Comparison of ENCODE assay signal across 24 mouse cellular contexts in genomic region chr4:109255321-109255720, GRCm38 (mm10). TPM values are rescaled to one million over a fixed set of nuclear protein-coding genes. Genes with fewer than 3 reads are reported as not detected.
DNase-seq lines count a peak whose midpoint lies in the region; ATAC-seq and TF ChIP-seq lines count a peak whose summit lies in the region.
"Had no signal": no experiment of that assay in that cellular context is flagged by ENCODE, and none has a peak within 500 bp of the region (broad histone marks: within the 10 kb centered on the region; RNA-seq: fewer than 3 reads in every experiment).

No protein-coding gene starts in this region.

- no peaks in the 10 kb centered on the region for H3K9me3 ChIP-seq in heart, embryonic 12.5 days (replicated peaks)
- 0 out of 2 replicates have a peak, but pooled peaks cover 2% of the 10 kb centered on the region for H3K9me3 ChIP-seq in G1E (replicated peaks)
- H3K9me3 ChIP-seq: hindbrain, embryonic 10.5 days; limb, embryonic 10.5 days; lung, embryonic 15.5 days; midbrain, embryonic 10.5 days; stomach, embryonic 15.5 days had no signal

- peaks cover 2% of the 10 kb centered on the region; the same call in 1 of the 2 replicates for H3K36me3 ChIP-seq in heart, adult 2 months (ENCODE audit: control insufficient read depth, insufficient read depth, low read length)
- no peaks in the 10 kb centered on the region for H3K36me3 ChIP-seq in heart, embryonic 12.5 days
- H3K36me3 ChIP-seq in G1E (replicated peaks) (no peaks in the 10 kb centered on the region), macrophage (ENCODE audit: inconsistent target) (no peaks in the 10 kb centered on the region)
- H3K36me3 ChIP-seq: embryonic facial prominence, embryonic 10.5 days; hindbrain, embryonic 10.5 days; limb, embryonic 10.5 days; lung, embryonic 15.5 days; midbrain, embryonic 10.5 days; stomach, embryonic 15.5 days had no signal

- 37% methylated on average over 2 of the region's 2 CpGs for WGBS in heart, adult 2 months
- 51% methylated on average over 2 of the region's 2 CpGs for WGBS in heart, embryonic 12.5 days
- 19% methylated on average over 2 of the region's 2 CpGs for WGBS in macrophage (ENCODE audit: missing documents)

- H3K27me3 ChIP-seq in heart, adult 2 months (ENCODE audit: control insufficient read depth, insufficient read depth, low read length) = no peaks in the 10 kb centered on the region
- H3K27me3 ChIP-seq in heart, embryonic 12.5 days (replicated peaks) = no peaks in the 10 kb centered on the region
- no peaks in the 10 kb centered on the region for H3K27me3 ChIP-seq in G1E (ENCODE audit: insufficient read depth, low read length)
- H3K27me3 ChIP-seq: lung, embryonic 15.5 days; stomach, embryonic 15.5 days had no signal

- H3K27ac ChIP-seq in heart, adult 2 months = no peak overlapping the region
- no peak overlapping the region for H3K27ac ChIP-seq in heart, embryonic 12.5 days (ENCODE audit: poor library complexity, severe bottlenecking)
- peak overlapping the region; percentile 55 for H3K27ac ChIP-seq in macrophage
- H3K27ac ChIP-seq: embryonic facial prominence, embryonic 10.5 days; hindbrain, embryonic 10.5 days; left cerebral cortex, adult 2 months; limb, embryonic 10.5 days; lung, embryonic 15.5 days; midbrain, embryonic 10.5 days; stomach, embryonic 15.5 days had no signal

- intact Hi-C loops in heart, adult 2 months (cut with DNase I) = no loop called here

- no peak overlapping the region for H3K4me3 ChIP-seq in heart, adult 2 months
- no peak overlapping the region for H3K4me3 ChIP-seq in heart, embryonic 12.5 days
- H3K4me3 ChIP-seq in G1E (ENCODE audit: low read depth, low read length) (no peak overlapping the region), macrophage (ENCODE audit: inconsistent target) (no peak overlapping the region)
- H3K4me3 ChIP-seq: embryonic facial prominence, embryonic 10.5 days; hindbrain, embryonic 10.5 days; left cerebral cortex, adult 2 months; limb, embryonic 10.5 days; lung, embryonic 15.5 days; midbrain, embryonic 10.5 days; stomach, embryonic 15.5 days had no signal

- no peak for ATAC-seq in heart, embryonic 12.5 days (ENCODE audit: insufficient number of reproducible peaks, low FRiP score)
- ATAC-seq in G1E (ENCODE audit: extremely low read depth, insufficient number of reproducible peaks, low FRiP score, poor library complexity, severe bottlenecking) = no peak; the same call in 1 of the 2 replicates
- ATAC-seq in hematopoietic stem cell, adult 5-6 weeks (replicated peaks in 1 of 2; ENCODE audit: insufficient read depth in 1 of 2, low FRiP score in 2 of 2, low TSS enrichment in 1 of 2, low read depth in 1 of 2, poor library complexity in 2 of 2, severe bottlenecking in 2 of 2) = peak; percentile 60 to 63; a peak in 3 of 4 replicates
- no peak for ATAC-seq in inflammation-experienced regulatory T-cells, adult 6 months
- ATAC-seq: CD4-positive, CD25-positive, alpha-beta regulatory T cell, adult 4 months had no signal

- TF ChIP-seq CTCF in heart, adult 2 months (IDR thresholded peaks at IDR 0.05) = 0 out of 2 replicates have a peak, but pooled peaks have one; percentile 3
- TF ChIP-seq CTCF in G1E (IDR thresholded peaks at IDR 0.05; ENCODE audit: low read depth, low read length) = no peak

- no peak overlapping the region for H3K9ac ChIP-seq in heart, adult 2 months (ENCODE audit: low read depth, low read length)
- H3K9ac ChIP-seq in heart, embryonic 12.5 days = no peak overlapping the region
- H3K9ac ChIP-seq: lung, embryonic 15.5 days; stomach, embryonic 15.5 days had no signal

- TF ChIP-seq POLR2A in heart, adult 2 months (IDR thresholded peaks at IDR 0.05; ENCODE audit: insufficient read depth, low read depth, low read length) = no peak

- no peak for TF ChIP-seq EP300 in heart, adult 2 months (IDR thresholded peaks at IDR 0.05; ENCODE audit: insufficient read depth, low read depth, low read length)

- no peak for DNase-seq in heart, adult 2 months
- peak; percentile 14 for DNase-seq in G1E (ENCODE audit: low spot score)
- no peak for DNase-seq in cerebellum, postnatal 4 days (ENCODE audit: low spot score in 2 of 2)
- DNase-seq: adrenal gland, postnatal 14 days; cerebellum, adult 11-12 months; cerebellum, postnatal 36 days; gastrocnemius, postnatal 14 days; kidney, adult 8-10 months; kidney, postnatal 36 days; retina, postnatal 1 day had no signal

- no peaks in the 10 kb centered on the region for H3K79me2 ChIP-seq in heart, adult 2 months (replicated peaks; ENCODE audit: control insufficient read depth, insufficient read depth, low read length)
- H3K79me2 ChIP-seq in macrophage (ENCODE audit: inconsistent target) = no peaks in the 10 kb centered on the region

- peaks cover 4% of the 10 kb centered on the region for H3K4me1 ChIP-seq in heart, adult 2 months (ENCODE audit: control insufficient read depth, insufficient read depth, low read length)
- H3K4me1 ChIP-seq in heart, embryonic 12.5 days (replicated peaks) = peaks cover 12% of the 10 kb centered on the region; the same call in 1 of the 2 replicates
- H3K4me1 ChIP-seq in G1E (ENCODE audit: insufficient read depth, low read depth, low read length) = peaks cover 60% of the 10 kb centered on the region
- H3K4me1 ChIP-seq: limb, embryonic 10.5 days; midbrain, embryonic 10.5 days had no signal

- H3K4me2 ChIP-seq in heart, embryonic 12.5 days = no peak overlapping the region
- H3K4me2 ChIP-seq: lung, embryonic 15.5 days; stomach, embryonic 15.5 days had no signal

RNA-seq across cellular contexts. Expression of gene Calr4, which starts 21.0 kb away (rescaled TPM):
- not detected for total RNA-seq in heart, adult 2 months (2021)
- polyA plus RNA-seq in heart, adult 2 months (2012; rRNA removed) = 0.15 TPM in 1 of 2 replicates, not detected in the other
- polyA plus RNA-seq in heart, embryonic 12.5 days (2016; fragmentation: Nextera tagmentation; extraction: Ambion mirVana) = 0.60 and 0.61 TPM in 2 replicates
- not detected in 2 replicates for total RNA-seq in G1E (2014; fragmentation: Nextera tagmentation)
- total RNA-seq in G1E (2017) = not detected in 2 replicates
- 0.09 TPM in 2 replicates for polyA plus RNA-seq in G1E (2012)
- not detected in 2 replicates for total RNA-seq in hematopoietic stem cell, adult 5-6 weeks (2017)
- 1 to 10 TPM in 1 of 26 experiments, under 1 TPM in 5, not detected in 20; 0.49 to 1.1 (median 0.75) TPM for total RNA-seq in macrophage (2018; cell fraction: chromatin; rRNA removed)
- total RNA-seq in macrophage (2018; cell fraction: cytosol; rRNA removed) = not detected
- total RNA-seq in macrophage (2018; cell fraction: nucleus; rRNA removed) = under 1 TPM in 3 of 26 experiments, not detected in 23; 0.35 to 0.66 (median 0.48) TPM
- polyA plus RNA-seq in macrophage (2018) = 0.15 TPM in 1 of 3 replicates, not detected in the others
- polyA plus RNA-seq in inflammation-experienced regulatory T-cells, adult 6 months (2017; shearing (Covaris generic)) = not detected
- total RNA-seq: heart, adult 8-10 months had no signal
- polyA plus RNA-seq: CD4-positive, CD25-positive, alpha-beta regulatory T cell, adult 4 months; heart, embryonic 16.5 days; hindbrain, embryonic 10.5 days; limb, embryonic 10.5 days; lung, embryonic 15.5 days had no signal

RNA-seq across cellular contexts. Expression of gene Eps15, which starts 24.7 kb away (rescaled TPM):
- total RNA-seq in heart, adult 2 months (2021) = 10 to 100 TPM; 43.1 to 46.8 TPM
- polyA plus RNA-seq in heart, adult 2 months (2012; rRNA removed) = 9.9 and 19.3 TPM in 2 replicates
- polyA plus RNA-seq in heart, embryonic 12.5 days (2016; fragmentation: Nextera tagmentation; extraction: Ambion mirVana) = 41.6 and 44.4 TPM in 2 replicates
- total RNA-seq in G1E (2014; fragmentation: Nextera tagmentation) (127 and 137 TPM in 2 replicates), G1E (2017) (51.6 and 56.8 TPM in 2 replicates)
- polyA plus RNA-seq in G1E (2012) (6.9 and 8.8 TPM in 2 replicates), macrophage (2018) (96.6 to 124 TPM (median 102 TPM) in 3 replicates)
- 38.1 and 44.1 TPM in 2 replicates for total RNA-seq in hematopoietic stem cell, adult 5-6 weeks (2017)
- total RNA-seq in macrophage (2018; cell fraction: chromatin; rRNA removed) = 100 to 1,000 TPM; 139 to 365 (median 207) TPM
- total RNA-seq in macrophage (2018; cell fraction: cytosol; rRNA removed) = 100 to 1,000 TPM in 13 of 26 experiments, 10 to 100 TPM in 13; 78.0 to 151 (median 106) TPM
- total RNA-seq in macrophage (2018; cell fraction: nucleus; rRNA removed) = 100 to 1,000 TPM in 23 of 26 experiments, 10 to 100 TPM in 3; 86.4 to 258 (median 131) TPM
- 10 to 100 TPM; 68.9 to 72.9 (median 72.8) TPM for polyA plus RNA-seq in inflammation-experienced regulatory T-cells, adult 6 months (2017; shearing (Covaris generic))

RNA-seq across cellular contexts. Expression of gene Osbpl9, which starts 53.2 kb away (rescaled TPM):
- 100 to 1,000 TPM in 1 of 2 experiments, 10 to 100 TPM in 1; 91.6 to 102 TPM for total RNA-seq in heart, adult 2 months (2021)
- polyA plus RNA-seq in heart, adult 2 months (2012; rRNA removed) = 92.3 and 142 TPM in 2 replicates
- polyA plus RNA-seq in heart, embryonic 12.5 days (2016; fragmentation: Nextera tagmentation; extraction: Ambion mirVana) = 48.3 and 53.0 TPM in 2 replicates
- total RNA-seq in G1E (2014; fragmentation: Nextera tagmentation) (147 and 187 TPM in 2 replicates), G1E (2017) (71.3 and 77.9 TPM in 2 replicates)
- polyA plus RNA-seq in G1E (2012) (4.2 and 6.4 TPM in 2 replicates), macrophage (2018) (110 to 146 TPM (median 123 TPM) in 3 replicates)
- 124 and 147 TPM in 2 replicates for total RNA-seq in hematopoietic stem cell, adult 5-6 weeks (2017)
- 100 to 1,000 TPM in 24 of 26 experiments, 10 to 100 TPM in 2; 73.1 to 423 (median 185) TPM for total RNA-seq in macrophage (2018; cell fraction: chromatin; rRNA removed)
- total RNA-seq in macrophage (2018; cell fraction: cytosol; rRNA removed) = 100 to 1,000 TPM in 10 of 26 experiments, 10 to 100 TPM in 16; 73.7 to 137 (median 94.2) TPM
- 100 to 1,000 TPM in 12 of 26 experiments, 10 to 100 TPM in 14; 61.9 to 259 (median 96.0) TPM for total RNA-seq in macrophage (2018; cell fraction: nucleus; rRNA removed)
- polyA plus RNA-seq in inflammation-experienced regulatory T-cells, adult 6 months (2017; shearing (Covaris generic)) = 10 to 100 TPM; 75.7 to 78.9 (median 77.2) TPM

Comparison
In these comparisons a context has a peak if more than half of its experiments do, and no peak if none do; other contexts are left out.
1. ATAC-seq: peak in hematopoietic stem cell, adult 5-6 weeks (2 of 2); none in heart, embryonic 12.5 days (single experiment), G1E (single experiment) and inflammation-experienced regulatory T-cells, adult 6 months (single experiment).